Mouse (Mus musculus): Measurements from ENCODE around the gene Clcf1.

DNA sequence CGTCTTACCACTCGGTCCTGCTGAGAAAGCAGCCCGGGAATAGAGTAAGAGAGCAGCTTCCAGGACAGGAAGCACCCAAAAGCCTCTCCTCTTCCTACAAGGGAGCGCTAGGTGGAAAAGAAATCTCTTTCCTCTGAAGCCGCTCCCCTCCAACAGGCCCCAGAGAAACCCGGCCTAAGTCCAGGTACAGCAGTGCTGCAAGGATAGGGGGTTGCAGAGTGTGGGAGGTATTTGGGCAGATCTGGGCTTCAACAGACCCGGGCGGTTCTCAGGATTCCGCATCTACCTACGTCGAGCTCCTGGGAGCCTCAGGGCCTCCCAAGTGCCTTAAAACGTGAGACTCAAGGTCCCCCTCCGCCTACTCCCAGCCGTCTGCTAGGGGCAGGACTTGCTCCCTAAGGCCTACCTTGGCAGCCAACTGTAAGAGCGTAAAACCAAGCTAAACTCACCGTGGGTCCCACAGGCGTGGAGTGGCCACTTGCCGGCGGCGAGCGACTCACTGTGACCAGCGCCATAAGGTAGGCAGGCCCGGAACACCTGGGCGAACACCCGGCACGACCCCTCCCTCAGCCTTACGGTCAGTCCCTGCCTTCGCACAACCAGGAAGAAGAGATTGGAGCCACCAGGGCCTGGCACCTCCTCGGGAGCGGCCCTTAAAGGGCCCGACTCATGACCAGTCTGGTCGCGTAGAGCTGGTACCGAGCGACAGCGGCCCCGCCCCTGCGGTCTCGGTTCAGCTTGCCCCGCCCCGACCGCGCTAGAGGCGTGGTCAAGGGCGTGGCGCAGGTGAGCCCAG lies 54.7 kb downstream of the Clcf1 start, which contains the start of gene Ssh3:
- TF ChIP-seq GATA1 (IDR thresholded peaks at IDR 0.05; ENCODE audit: borderline replicate concordance, low read length) (no peak), FLI1 (IDR thresholded peaks at IDR 0.05; ENCODE audit: low read length) (no peak)

Data from megakaryocyte, embryonic 14.5 days (primary cell).